Mouse (Mus musculus) kidney, postnatal 0 days (tissue): ENCODE results near the gene Rxfp4. TPM values are rescaled to one million over a fixed set of nuclear protein-coding genes. Genes with fewer than 3 reads are reported as not detected.

Experiments
- ATAC-seq: fragments of 200-750 bp; cut with Nextera tagmentation; replicated peaks from 2 replicates; pipeline ENCODE4 v1.8.0; 2017; ENCODE audit warnings: low read depth, moderate number of reproducible peaks, moderate TSS enrichment, moderate library complexity; ENCODE audit not compliant: low FRiP score
- DNase-seq: peaks from one replicate; pipeline ENCODE4 v3.0.0-alpha.2; 2016; ENCODE audit warnings: low spot score
- H3K27ac ChIP-seq: fragments of 300-500 bp; sonication (generic); 2 replicates; pipeline ENCODE4 v1.5.1; 2014; ENCODE audit warnings: mild to moderate bottlenecking
- H3K27me3 ChIP-seq: fragments of 300-500 bp; sonication (generic); 2 replicates; pipeline ENCODE4 v1.6.1; 2014; ENCODE audit warnings: low read length, mixed read lengths; ENCODE audit not compliant: insufficient read depth
- H3K36me3 ChIP-seq: fragments of 300-500 bp; sonication (generic); 2 replicates; pipeline ENCODE4 v1.6.1; 2014; ENCODE audit warnings: low read length, mixed read lengths; ENCODE audit not compliant: insufficient read depth
- H3K4me1 ChIP-seq: fragments of 300-500 bp; sonication (generic); replicated peaks from 2 replicates; pipeline ENCODE4 v1.6.1; 2014; ENCODE audit warnings: antibody characterized with exemption, low read length, mixed read lengths; ENCODE audit not compliant: insufficient read depth
- H3K4me2 ChIP-seq: fragments of 300-500 bp; sonication (generic); 2 replicates; pipeline ENCODE4 v1.6.1; 2014; ENCODE audit warnings: mild to moderate bottlenecking, low read length, moderate library complexity, mixed read lengths
- H3K4me3 ChIP-seq: fragments of 300-500 bp; sonication (generic); replicated peaks from 2 replicates; pipeline ENCODE4 v1.5.1; 2014; ENCODE audit warnings: low read depth, low read length
- H3K9ac ChIP-seq: fragments of 300-500 bp; sonication (generic); 2 replicates; pipeline ENCODE4 v1.6.1; 2014; ENCODE audit warnings: low read depth, low read length
- H3K9me3 ChIP-seq: fragments of 300-500 bp; sonication (generic); replicated peaks from 2 replicates; pipeline ENCODE4 v1.6.1; 2016; ENCODE audit warnings: low read length, inconsistent platforms, mixed read lengths
- CTCF ChIP-seq: IDR thresholded peaks from 2 replicates; pipeline ENCODE4 v1.5.1; 2016; ENCODE audit warnings: antibody characterized with exemption, low read depth, mild to moderate bottlenecking, moderate library complexity
- WGBS: fragments of 180-500 bp; shearing (Covaris S2); extraction: QIAGEN DNeasy Blood & Tissue Kit; methylation state at CpG from one replicate; pipeline ENCODE4 v1.1.7; 2014; 5-methylcytosine and 5-hydroxymethylcytosine counted together
- polyA plus RNA-seq: library from polyadenylated mRNA; unstranded; fragments of >200 nt; fragmentation: Nextera tagmentation; extraction: Ambion mirVana; gene quantifications from 2 replicates; pipeline ENCODE4 v1.2.1, GENCODE M21; 2015

Rxfp4 gene
- polyA plus RNA-seq, 1 experiment from 2014 or later: not detected

GRCm38 (mm10) chr3:88677399-88677798 lies 24.5 kb upstream of the Rxfp4 start:
- peak; percentile 87 for TF ChIP-seq CTCF

DNA sequence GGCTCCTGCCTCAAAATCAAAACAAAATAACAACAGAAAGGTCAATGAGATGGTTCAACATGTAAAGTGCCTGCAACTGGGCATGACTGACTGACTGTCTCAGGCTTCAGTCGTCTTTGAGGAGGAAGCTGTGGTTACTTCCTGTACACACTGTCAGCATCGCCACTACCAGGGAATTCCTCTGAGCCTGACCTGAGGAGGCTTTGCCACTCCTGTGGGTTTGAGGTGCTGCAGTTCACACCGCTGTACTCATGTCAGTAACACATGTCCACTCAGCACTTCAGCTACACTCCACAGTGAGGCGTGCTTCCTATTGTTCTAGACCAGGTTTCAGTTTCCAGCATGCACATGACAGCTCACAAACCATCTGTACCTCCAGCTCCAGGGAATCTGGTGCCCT lies 11.2 kb upstream of the Rxfp4 start:
- H3K27me3 ChIP-seq: no peaks in the 10 kb centered on the region
- no peaks in the 10 kb centered on the region for H3K4me1 ChIP-seq
- H3K4me2 ChIP-seq: no peak overlapping the region
- H3K9ac ChIP-seq: no peak overlapping the region
- no peak overlapping the region for H3K4me3 ChIP-seq
- DNase-seq: no peak
- no peak overlapping the region for H3K27ac ChIP-seq
- no peaks in the 10 kb centered on the region; the same call in 1 of the 2 replicates for H3K9me3 ChIP-seq
- no peak for ATAC-seq
- TF ChIP-seq CTCF: no peak
- 61% methylated on average over 4 of the region's 4 CpGs for WGBS
- H3K36me3 ChIP-seq: no peaks in the 10 kb centered on the region

More at GRCm38 (mm10) chr3:88677399-88677798, 24.5 kb upstream of the Rxfp4 start:
- ATAC-seq (peak; percentile 84), DNase-seq (peak; percentile 91)
- Histone ChIP-seq H3K27me3 (no peaks in the 10 kb centered on the region), H3K4me1 (no peaks in the 10 kb centered on the region), H3K36me3 (no peaks in the 10 kb centered on the region), H3K27ac (no peak overlapping the region), H3K4me2 (peak overlapping the region; percentile 71), H3K9me3 (no peaks in the 10 kb centered on the region), H3K4me3 (peak overlapping the region; percentile 25), H3K9ac (peak overlapping the region; percentile 55; the same call in 1 of the 2 replicates)
- 5% methylated on average over 11 of the region's 11 CpGs for WGBS

DNA sequence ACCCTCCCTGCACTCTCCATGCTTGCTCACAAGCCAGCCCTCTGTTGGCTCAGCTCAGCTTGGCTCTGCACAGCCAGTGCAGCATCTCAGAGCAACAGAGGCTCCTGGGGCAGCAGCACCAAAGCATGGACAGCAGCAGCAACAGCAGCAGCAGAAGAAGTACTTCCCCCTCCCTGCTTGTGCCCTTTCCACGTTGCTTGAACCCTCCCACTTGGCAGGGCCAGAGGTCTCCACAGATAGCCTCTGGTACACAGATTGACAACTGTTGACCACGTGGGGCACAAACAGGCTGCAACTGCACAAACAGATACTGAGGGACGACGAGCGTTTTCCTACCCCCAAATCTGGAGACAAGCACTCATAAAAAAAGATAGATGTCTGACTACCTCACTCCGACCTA lies 6.9 kb upstream of the Rxfp4 start:
- ATAC-seq (no peak), DNase-seq (no peak)
- H3K27ac ChIP-seq: no peak overlapping the region
- 15% methylated on average over 6 of the region's 6 CpGs for WGBS
- no peaks in the 10 kb centered on the region for H3K4me1 ChIP-seq
- no peaks in the 10 kb centered on the region for H3K36me3 ChIP-seq
- H3K4me2 ChIP-seq: no peak overlapping the region
- H3K4me3 ChIP-seq: no peak overlapping the region
- H3K9me3 ChIP-seq: no peaks in the 10 kb centered on the region; the same call in 1 of the 2 replicates
- H3K27me3 ChIP-seq: no peaks in the 10 kb centered on the region
- TF ChIP-seq CTCF: no peak
- no peak overlapping the region for H3K9ac ChIP-seq

GRCm38 (mm10) chr3:88658441-88659127 lies 5.6 kb upstream of the Rxfp4 start:
- Histone ChIP-seq H3K27ac (no peak overlapping the region), H3K4me3 (no peak overlapping the region), H3K9me3 (no peaks in the 10 kb centered on the region; the same call in 1 of the 2 replicates), H3K9ac (no peak overlapping the region), H3K4me1 (no peaks in the 10 kb centered on the region), H3K36me3 (no peaks in the 10 kb centered on the region), H3K4me2 (no peak overlapping the region), H3K27me3 (no peaks in the 10 kb centered on the region)
- ATAC-seq (no peak), DNase-seq (no peak)
- WGBS: 65% methylated on average over 5 of the region's 5 CpGs
- TF ChIP-seq CTCF: no peak

DNA sequence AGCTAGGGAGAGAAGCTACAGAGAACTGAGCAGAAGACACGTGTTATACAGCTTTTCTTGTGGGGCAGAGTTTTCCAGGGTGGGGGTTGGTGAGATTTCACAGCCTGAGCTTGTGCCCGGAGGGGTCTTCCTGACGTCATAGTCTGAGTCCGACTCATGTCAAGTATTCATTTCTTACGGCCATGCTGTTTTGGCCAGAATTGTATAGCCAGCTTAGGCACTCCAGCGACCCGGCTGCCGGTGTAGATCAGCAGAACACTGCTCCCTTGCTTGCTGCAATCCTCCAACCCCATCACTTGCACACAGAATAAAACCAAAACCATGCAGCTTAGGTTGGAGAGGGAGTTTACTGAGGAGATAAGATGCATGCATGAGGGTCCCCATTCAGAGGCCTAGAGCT lies 2.7 kb upstream of the Rxfp4 start:
- Histone ChIP-seq H3K4me3 (no peak overlapping the region), H3K4me2 (no peak overlapping the region), H3K36me3 (no peaks in the 10 kb centered on the region), H3K9me3 (no peaks in the 10 kb centered on the region), H3K27ac (no peak overlapping the region), H3K9ac (no peak overlapping the region), H3K27me3 (no peaks in the 10 kb centered on the region), H3K4me1 (no peaks in the 10 kb centered on the region)
- ATAC-seq: no peak
- TF ChIP-seq CTCF: no peak
- DNase-seq: no peak
- WGBS: 66% methylated on average over 8 of the region's 8 CpGs

- peak; percentile 52 for DNase-seq
Measured at GRCm38 (mm10) chr3:88654621-88655020, 1.7 kb upstream of the Rxfp4 start.

More at GRCm38 (mm10) chr3:88654621-88655020, 1.7 kb upstream of the Rxfp4 start:
- Histone ChIP-seq H3K9me3 (no peaks in the 10 kb centered on the region), H3K4me3 (no peak overlapping the region), H3K4me2 (no peak overlapping the region), H3K27ac (no peak overlapping the region), H3K4me1 (no peaks in the 10 kb centered on the region), H3K36me3 (no peaks in the 10 kb centered on the region), H3K27me3 (no peaks in the 10 kb centered on the region), H3K9ac (no peak overlapping the region)
- no peak for ATAC-seq
- 68% methylated on average over 4 of the region's 4 CpGs for WGBS
- no peak for TF ChIP-seq CTCF
